Mouse (Mus musculus) hindbrain, embryonic 11.5 days (tissue): ENCODE results near the gene Zfp821. TPM values are rescaled to one million over a fixed set of nuclear protein-coding genes. Genes with fewer than 3 reads are reported as not detected.

Experiments used
- polyA plus RNA-seq: library from polyadenylated mRNA; unstranded; fragments of >200 nt; fragmentation: Nextera tagmentation; extraction: Ambion mirVana; gene quantifications from 2 replicates; pipeline ENCODE4 v1.2.1, GENCODE M21; 2014

The Zfp821 gene
- polyA plus RNA-seq, 1 experiment from 2014 or later = 53.0 TPM

Other genes with a start within 250 kb of the Zfp821 start
- gene Pmfbp1, start 211.5 kb upstream of the Zfp821 start, polyA plus RNA-seq = 2.9 and 4.7 TPM in 2 replicates
- gene Dhx38, start 139.7 kb upstream of the Zfp821 start, polyA plus RNA-seq = 14.9 and 19.5 TPM in 2 replicates
- gene Txnl4b, start 139.7 kb upstream of the Zfp821 start, polyA plus RNA-seq = 31.5 and 33.2 TPM in 2 replicates
- 0.81 and 1.7 TPM in 2 replicates for gene Hp, start 126.4 kb upstream of the Zfp821 start, polyA plus RNA-seq
- 34.4 and 36.3 TPM in 2 replicates for gene Dhodh, start 96.9 kb upstream of the Zfp821 start, polyA plus RNA-seq
- gene Pkd1l3, start 91.0 kb upstream of the Zfp821 start, polyA plus RNA-seq = 0.27 and 0.69 TPM in 2 replicates
- 199 TPM in 2 replicates for gene Ist1, start 12.3 kb upstream of the Zfp821 start, polyA plus RNA-seq
- gene Atxn1l, start 32.2 kb downstream of the Zfp821 start, polyA plus RNA-seq = 5.9 and 6.0 TPM in 2 replicates
- gene Ap1g1, start 73.0 kb downstream of the Zfp821 start, polyA plus RNA-seq = 33.8 and 44.4 TPM in 2 replicates
- gene Phlpp2, start 163.0 kb downstream of the Zfp821 start, polyA plus RNA-seq = 3.4 and 5.1 TPM in 2 replicates